Mouse (Mus musculus): ENCODE data around the gene Prss56. TPM values are rescaled to one million over a fixed set of nuclear protein-coding genes. Genes with fewer than 3 reads are reported as not detected.

The Prss56 gene
- total and polyA plus RNA-seq, 3 experiments = not detected

GRCm38 (mm10) chr1:87155531-87156198 lies 27.4 kb upstream of the Prss56 start:
- Histone ChIP-seq H3K36me3 (replicated peaks in 1 of 2; ENCODE audit: control insufficient read depth in 1 of 2, insufficient read depth in 1 of 2, low read length in 1 of 2) (no peaks in the 10 kb centered on the region), H3K9me3 (replicated peaks; ENCODE audit: low read length) (peaks cover 19% of the 10 kb centered on the region), H3K79me2 (replicated peaks; ENCODE audit: control insufficient read depth, extremely low read depth, insufficient read depth, poor library complexity, severe bottlenecking) (no peaks in the 10 kb centered on the region), H3K4me3 (replicated peaks in 1 of 3; ENCODE audit: low read depth in 2 of 3, low read length in 2 of 3, poor library complexity in 1 of 3) (no peak overlapping the region), H3K4me2 (ENCODE audit: insufficient read depth, low read depth, poor library complexity, severe bottlenecking) (no peak overlapping the region), H3K9ac (ENCODE audit: insufficient read depth, low read depth) (no peak overlapping the region), H3K27ac (ENCODE audit: insufficient read depth, low read depth) (no peak overlapping the region), H3K27me3 (replicated peaks) (peaks cover 34% of the 10 kb centered on the region), H3K4me1 (ENCODE audit: control insufficient read depth in 1 of 2, insufficient read depth in 2 of 2) (no peaks in the 10 kb centered on the region)
- DNase-seq (ENCODE audit: extremely low read depth) = no peak
- dilution Hi-C loops (cut with MboI; ENCODE audit: extremely low pct_ligation_motif_present, extremely low pct_unique_long_range_greater_than_20kb, low sequenced_read_pairs) = no loop called here
- TF ChIP-seq MAFK (IDR thresholded peaks at IDR 0.05; ENCODE audit: insufficient replicate concordance, low read length) (no peak), JUND (conservative IDR thresholded peaks at IDR 0.05; ENCODE audit: low read depth, low read length) (no peak), MAZ (IDR thresholded peaks at IDR 0.05; ENCODE audit: low read depth, low read length) (no peak), CTCF (conservative IDR thresholded peaks at IDR 0.05 in 1 of 2, IDR thresholded peaks at IDR 0.05 in 1 of 2; ENCODE audit: low read depth in 2 of 2, low read length in 2 of 2) (no peak), JUN (IDR thresholded peaks at IDR 0.05; ENCODE audit: insufficient read depth, low read depth, low read length) (no peak), BHLHE40 (IDR thresholded peaks at IDR 0.05; ENCODE audit: low read depth, low read length) (no peak), PAX5 (IDR thresholded peaks at IDR 0.05; ENCODE audit: low read length) (no peak), SIN3A (IDR thresholded peaks at IDR 0.05; ENCODE audit: low read length) (no peak), CHD1 (IDR thresholded peaks at IDR 0.05; ENCODE audit: low read depth, low read length) (no peak), MEF2A (IDR thresholded peaks at IDR 0.05; ENCODE audit: borderline replicate concordance, low read depth, low read length) (no peak), MYC (IDR thresholded peaks at IDR 0.05; ENCODE audit: low read depth, low read length) (no peak), TBP (conservative IDR thresholded peaks at IDR 0.05; ENCODE audit: low read depth, low read length) (no peak), NRF1 (IDR thresholded peaks at IDR 0.05; ENCODE audit: low read depth, low read length) (no peak), RCOR1 (conservative IDR thresholded peaks at IDR 0.05; ENCODE audit: low read depth, low read length) (no peak), HCFC1 (IDR thresholded peaks at IDR 0.05; ENCODE audit: low read depth, low read length) (no peak), NELFE (IDR thresholded peaks at IDR 0.05; ENCODE audit: low read depth, low read length) (no peak), USF1 (IDR thresholded peaks at IDR 0.05; ENCODE audit: low read depth, low read length) (no peak), GABPA (IDR thresholded peaks at IDR 0.05; ENCODE audit: insufficient replicate concordance, low read depth, low read length) (no peak)
- in situ Hi-C loops (cut with MboI; ENCODE audit: low pct_ligation_motif_present, low pct_unique_long_range_greater_than_20kb, low sequenced_read_pairs) = no loop called here

GRCm38 (mm10) chr1:87156199-87156587 lies 26.9 kb upstream of the Prss56 start, which contains the start of gene Ecel1:
Gene Ecel1 (minus strand): TSS chr1:87156521.
- Histone ChIP-seq H3K9me3 (replicated peaks; ENCODE audit: low read length) (peaks cover 19% of the 10 kb centered on the region), H3K27ac (ENCODE audit: insufficient read depth, low read depth) (no peak within 1 kb of the TSS), H3K79me2 (replicated peaks; ENCODE audit: control insufficient read depth, extremely low read depth, insufficient read depth, poor library complexity, severe bottlenecking) (no peaks in the 10 kb centered on the region), H3K4me3 (replicated peaks in 1 of 3; ENCODE audit: low read depth in 2 of 3, low read length in 2 of 3, poor library complexity in 1 of 3) (no peak within 1 kb of the TSS), H3K27me3 (replicated peaks) (peaks cover 34% of the 10 kb centered on the region), H3K4me2 (ENCODE audit: insufficient read depth, low read depth, poor library complexity, severe bottlenecking) (no peak within 1 kb of the TSS), H3K9ac (ENCODE audit: insufficient read depth, low read depth) (no peak within 1 kb of the TSS), H3K36me3 (replicated peaks in 1 of 2; ENCODE audit: control insufficient read depth in 1 of 2, insufficient read depth in 1 of 2, low read length in 1 of 2) (no peaks in the 10 kb centered on the region), H3K4me1 (ENCODE audit: control insufficient read depth in 1 of 2, insufficient read depth in 2 of 2) (no peaks in the 10 kb centered on the region)
- no peak for DNase-seq (ENCODE audit: extremely low read depth)
- in situ Hi-C loops (cut with MboI; ENCODE audit: low pct_ligation_motif_present, low pct_unique_long_range_greater_than_20kb, low sequenced_read_pairs) (no loop called here), dilution Hi-C loops (cut with MboI; ENCODE audit: extremely low pct_ligation_motif_present, extremely low pct_unique_long_range_greater_than_20kb, low sequenced_read_pairs) (no loop called here)
- no peak for TF ChIP-seq MYC (IDR thresholded peaks at IDR 0.05; ENCODE audit: low read depth, low read length)
- no peak for TF ChIP-seq EP300 (IDR thresholded peaks at IDR 0.05; ENCODE audit: low read length)
- no peak for TF ChIP-seq E2F4 (IDR thresholded peaks at IDR 0.05; ENCODE audit: insufficient replicate concordance, low read depth, low read length)
- TF ChIP-seq SIN3A (IDR thresholded peaks at IDR 0.05; ENCODE audit: low read length) = no peak
